Mouse (Mus musculus) heart, embryonic 14.5 days (tissue): ENCODE measurements around the gene Pdhb. TPM values are rescaled to one million over a fixed set of nuclear protein-coding genes. Genes with fewer than 3 reads are reported as not detected.
"Not testable (repeated sequence)": the region's sequence is repeated elsewhere in the genome, so short reads cannot be mapped to it uniquely, and the experiment has no call there.

Experiments
- ATAC-seq: fragments of 200-750 bp; cut with Nextera tagmentation; 2 replicates; pipeline ENCODE4 v1.8.0; 2017; ENCODE audit warnings: low read depth, moderate TSS enrichment; ENCODE audit not compliant: insufficient number of reproducible peaks, insufficient read depth, low FRiP score
- H3K27ac ChIP-seq, 2 experiments: fragments of 200-500 bp in 1 of 2; fragments of 300-500 bp in 1 of 2; sonication (generic) in 1 of 2; replicated peaks in 1 of 2; 2 replicates each; pipeline ENCODE4 v1.5.1; 2012 to 2014; ENCODE audit warnings: low read depth in 2 of 2, low read length in 2 of 2, control low read depth in 1 of 2, mild to moderate bottlenecking in 1 of 2, mixed read lengths in 1 of 2; ENCODE audit not compliant: control insufficient read depth in 1 of 2, insufficient read depth in 1 of 2
- H3K27me3 ChIP-seq: fragments of 300-500 bp; sonication (generic); 2 replicates; pipeline ENCODE4 v1.6.1; 2014; ENCODE audit warnings: mild to moderate bottlenecking, low read length, control low read depth; ENCODE audit not compliant: control insufficient read depth, insufficient read depth
- H3K36me3 ChIP-seq: fragments of 300-500 bp; sonication (generic); 2 replicates; pipeline ENCODE4 v1.6.1; 2014; ENCODE audit warnings: mild to moderate bottlenecking, control low read depth, low read length, mixed read lengths; ENCODE audit not compliant: control insufficient read depth, insufficient read depth
- H3K4me1 ChIP-seq, 2 experiments: fragments of 200-500 bp in 1 of 2; fragments of 300-500 bp in 1 of 2; sonication (generic) in 1 of 2; 2 replicates each; pipeline ENCODE4 v1.6.1; 2012 to 2014; ENCODE audit warnings: low read length in 2 of 2, control low read depth in 1 of 2, mixed read lengths in 1 of 2; ENCODE audit not compliant: control insufficient read depth in 2 of 2, insufficient read depth in 2 of 2
- H3K4me2 ChIP-seq: fragments of 300-500 bp; sonication (generic); 2 replicates; pipeline ENCODE4 v1.6.1; 2014; ENCODE audit warnings: mild to moderate bottlenecking, low read length
- H3K4me3 ChIP-seq, 2 experiments: fragments of 200-500 bp in 1 of 2; fragments of 300-500 bp in 1 of 2; sonication (generic) in 1 of 2; 2 replicates each; pipeline ENCODE4 v1.5.1; 2012 to 2014; ENCODE audit warnings: low read length in 2 of 2, mild to moderate bottlenecking in 2 of 2, control low read depth in 1 of 2, low read depth in 1 of 2, moderate library complexity in 1 of 2; ENCODE audit not compliant: control insufficient read depth in 1 of 2, insufficient read depth in 1 of 2
- H3K9ac ChIP-seq: fragments of 300-500 bp; sonication (generic); 2 replicates; pipeline ENCODE4 v1.6.1; 2014; ENCODE audit warnings: mild to moderate bottlenecking, low read length
- H3K9me3 ChIP-seq: fragments of 300-500 bp; sonication (generic); 2 replicates; pipeline ENCODE4 v1.6.1; 2016; ENCODE audit warnings: low read length, control low read depth; ENCODE audit not compliant: control insufficient read depth
- WGBS: fragments of 180-500 bp; shearing (Covaris S2); extraction: QIAGEN DNeasy Blood & Tissue Kit; methylation state at CpG from one replicate; pipeline ENCODE4 v1.1.7; 2014; 5-methylcytosine and 5-hydroxymethylcytosine counted together
- polyA plus RNA-seq: library from polyadenylated mRNA; unstranded; fragments of >200 nt; fragmentation: Nextera tagmentation; extraction: Ambion mirVana; gene quantifications from 2 replicates; pipeline ENCODE4 v1.2.1, GENCODE M21; 2014

Gene Pdhb
- polyA plus RNA-seq, 1 experiment from 2014 or later = 588 TPM

DNA sequence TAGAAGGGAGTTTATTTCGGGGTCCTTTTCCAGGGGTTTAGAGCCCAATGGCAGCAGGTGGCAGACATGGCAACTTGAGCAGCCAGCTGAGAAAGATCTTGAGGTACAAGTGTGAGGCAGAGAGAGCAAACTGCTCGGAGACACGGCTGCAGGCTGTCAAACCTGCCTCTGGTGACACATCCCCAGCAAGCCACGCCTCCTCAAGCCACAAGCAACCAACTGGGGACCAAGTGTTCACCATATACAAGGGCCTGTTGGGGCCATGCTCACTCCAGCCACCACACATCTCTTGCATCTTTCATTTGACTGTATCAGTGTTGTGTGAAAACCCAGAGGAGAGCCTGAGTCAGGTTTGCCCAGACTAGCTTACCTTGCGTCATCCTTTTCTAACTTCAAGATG lies 44.9 kb downstream of the Pdhb start:
- Histone ChIP-seq H3K4me3 (no peak overlapping the region), H3K27ac (no peak overlapping the region), H3K36me3 (peaks cover 39% of the 10 kb centered on the region), H3K4me2 (no peak overlapping the region), H3K9me3 (no peaks in the 10 kb centered on the region), H3K9ac (no peak overlapping the region), H3K4me1 (peaks cover 2 to 3% of the 10 kb centered on the region in 2 experiments; a peak in 1 of 4 replicates), H3K27me3 (no peaks in the 10 kb centered on the region)
- 56% methylated on average over 5 of the region's 5 CpGs for WGBS
- ATAC-seq = no peak

DNA sequence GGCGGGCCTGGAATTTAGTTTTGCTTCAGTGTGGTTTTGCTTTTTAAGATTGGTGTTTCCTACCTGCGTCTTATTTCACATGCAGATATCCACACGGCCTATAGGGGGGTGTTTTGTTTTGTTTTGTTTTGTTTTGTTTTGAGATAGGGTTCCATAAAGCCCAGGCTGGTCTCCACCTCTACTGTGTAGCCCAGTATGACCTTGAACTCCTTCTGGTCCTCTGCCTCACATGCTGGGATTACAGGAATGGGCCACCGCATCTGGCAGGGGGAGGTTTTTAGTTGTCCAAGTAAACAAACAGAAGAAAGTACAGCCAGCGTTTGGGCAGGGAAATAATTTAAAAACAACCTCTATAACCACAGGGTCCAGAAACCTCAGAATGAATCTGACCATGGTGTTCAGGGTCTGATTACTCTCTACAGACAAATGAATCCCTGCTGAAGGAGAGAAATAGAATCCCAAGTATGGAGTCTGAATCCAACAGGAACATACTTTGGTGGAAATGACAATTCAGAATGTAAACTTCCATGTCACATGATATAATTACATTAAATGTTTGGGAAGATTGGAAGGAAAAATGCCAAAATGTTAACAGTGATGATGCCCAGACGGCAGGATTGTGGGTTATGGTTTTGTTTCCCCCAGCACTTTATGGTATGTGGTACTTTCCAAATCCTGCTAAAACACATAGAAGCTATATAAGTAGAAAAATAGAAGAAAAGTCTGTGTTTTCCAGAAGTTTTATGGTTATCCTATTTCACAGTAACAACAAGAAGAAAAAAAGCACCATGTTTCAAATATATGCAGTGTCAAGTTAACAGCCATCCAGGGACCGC lies 48.6 kb downstream of the Pdhb start:
- Histone ChIP-seq H3K4me2 (no peak overlapping the region), H3K27ac (no peak overlapping the region), H3K9me3 (no peaks in the 10 kb centered on the region), H3K36me3 (peaks cover 36% of the 10 kb centered on the region), H3K4me3 (no peak overlapping the region), H3K9ac (no peak overlapping the region), H3K27me3 (no peaks in the 10 kb centered on the region), H3K4me1 (0 out of 4 replicates have a peak, but pooled peaks cover 2 to 3% of the 10 kb centered on the region in 2 experiments)
- WGBS = 68% methylated on average over 7 of the region's 7 CpGs
- ATAC-seq = no peak

DNA sequence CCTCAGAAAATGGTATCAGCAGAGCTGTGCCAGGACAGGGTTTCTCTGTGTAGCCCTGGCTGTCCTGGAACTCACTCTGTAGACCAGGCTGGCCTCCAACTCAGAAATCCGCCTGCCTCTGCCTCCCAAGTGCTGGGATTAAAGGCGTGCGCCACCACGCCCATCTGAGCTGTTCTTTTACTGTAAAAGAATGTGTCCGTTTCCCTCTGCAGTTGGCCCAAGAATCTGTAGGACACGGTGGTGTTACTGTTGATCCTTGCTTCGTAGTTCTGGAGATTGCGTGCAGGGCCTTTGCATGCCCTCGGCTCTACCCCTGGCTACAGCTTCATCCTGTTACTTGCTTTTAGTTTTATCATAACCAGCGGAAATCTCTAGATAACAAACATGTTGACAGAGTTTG lies 49.2 kb downstream of the Pdhb start:
- H3K4me2 ChIP-seq, H3K9ac ChIP-seq, H3K9me3 ChIP-seq, H3K27ac ChIP-seq, H3K4me3 ChIP-seq, H3K27me3 ChIP-seq, H3K4me1 ChIP-seq, ATAC-seq: not testable (repeated sequence)
- peaks cover 36% of the 10 kb centered on the region for H3K36me3 ChIP-seq
- WGBS = 72% methylated on average over 10 of the region's 10 CpGs

DNA sequence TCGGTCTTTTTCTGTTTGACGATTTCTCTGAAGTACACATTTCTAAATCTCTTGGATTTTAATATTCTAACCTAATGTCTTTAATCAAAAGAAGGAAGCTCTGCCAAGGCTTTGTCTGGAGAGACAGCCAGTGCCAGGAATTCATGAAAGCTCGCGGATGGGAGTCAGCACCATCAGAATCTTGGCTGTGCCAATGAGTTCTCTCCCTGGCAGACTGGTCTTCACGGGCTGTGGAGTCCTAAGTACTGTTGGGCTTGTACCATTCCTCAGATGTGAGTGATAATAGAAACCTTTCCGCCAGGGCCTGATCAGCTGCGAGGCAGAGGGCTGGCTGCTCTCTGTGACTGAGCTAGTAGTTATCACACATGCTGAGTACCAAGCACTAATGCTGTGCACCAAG lies 49.7 kb downstream of the Pdhb start:
- WGBS = 84% methylated on average over 7 of the region's 7 CpGs
- Histone ChIP-seq H3K4me2 (no peak overlapping the region), H3K4me1 (0 out of 4 replicates have a peak, but pooled peaks cover 2 to 3% of the 10 kb centered on the region in 2 experiments), H3K36me3 (peaks cover 36% of the 10 kb centered on the region), H3K27ac (no peak overlapping the region), H3K4me3 (no peak overlapping the region), H3K9me3 (no peaks in the 10 kb centered on the region), H3K9ac (no peak overlapping the region), H3K27me3 (no peaks in the 10 kb centered on the region)
- ATAC-seq = no peak

DNA sequence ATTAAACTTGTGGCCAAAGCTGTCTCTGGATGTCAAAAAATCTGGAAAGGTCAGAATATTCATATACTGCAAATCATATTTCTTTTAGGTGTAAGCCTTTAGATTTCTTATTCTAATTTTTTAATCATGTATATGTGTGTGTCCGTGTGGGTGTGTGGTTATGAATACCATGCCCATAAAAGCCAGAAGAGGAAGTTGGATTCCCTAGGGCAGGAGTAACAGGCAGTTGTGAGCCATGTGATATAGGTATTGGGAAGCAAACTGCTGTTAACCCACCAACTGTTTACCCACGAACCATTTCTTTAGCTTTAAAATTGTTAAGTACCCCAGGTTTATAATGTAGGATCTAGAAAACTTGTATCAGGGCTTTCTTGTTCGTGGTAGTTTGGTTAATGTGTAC lies 52.9 kb downstream of the Pdhb start:
- no peak overlapping the region for H3K27ac ChIP-seq
- ATAC-seq = no peak
- H3K4me1 ChIP-seq = peaks cover 3 to 5% of the 10 kb centered on the region in 2 experiments; a peak in 1 of 4 replicates
- H3K4me2 ChIP-seq = no peak overlapping the region
- 83% methylated on average over 3 of the region's 3 CpGs for WGBS
- H3K27me3 ChIP-seq = no peaks in the 10 kb centered on the region
- H3K9ac ChIP-seq = no peak overlapping the region
- no peak overlapping the region for H3K4me3 ChIP-seq
- H3K36me3 ChIP-seq = peaks cover 26% of the 10 kb centered on the region
- no peaks in the 10 kb centered on the region for H3K9me3 ChIP-seq

DNA sequence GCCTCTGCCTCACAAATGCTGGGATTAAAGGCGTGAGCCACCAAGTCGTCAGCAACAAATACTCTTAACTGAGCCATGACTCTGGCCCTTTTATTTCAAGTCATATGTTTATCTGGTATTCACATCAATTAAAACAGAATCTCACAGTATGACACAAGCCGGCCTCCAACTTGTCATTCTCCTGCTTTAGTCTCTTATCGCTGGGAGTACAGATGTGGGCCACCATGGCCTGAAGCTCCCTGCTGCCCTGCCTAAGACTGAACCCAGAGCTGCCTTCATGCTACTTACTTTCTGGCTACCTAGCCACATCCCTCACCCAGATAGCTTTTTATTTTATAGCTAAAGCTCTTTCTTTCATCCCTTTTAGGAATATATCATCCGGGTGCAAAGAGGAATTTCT lies 53.4 kb downstream of the Pdhb start:
- no peaks in the 10 kb centered on the region for H3K9me3 ChIP-seq
- peaks cover 3 to 5% of the 10 kb centered on the region in 2 experiments; a peak in 1 of 4 replicates for H3K4me1 ChIP-seq
- no peak overlapping the region for H3K4me2 ChIP-seq
- no peak overlapping the region for H3K27ac ChIP-seq
- H3K36me3 ChIP-seq = peaks cover 26% of the 10 kb centered on the region
- WGBS = 91% methylated on average over 5 of the region's 5 CpGs
- H3K27me3 ChIP-seq = no peaks in the 10 kb centered on the region
- no peak for ATAC-seq
- H3K4me3 ChIP-seq = no peak overlapping the region
- H3K9ac ChIP-seq = no peak overlapping the region

DNA sequence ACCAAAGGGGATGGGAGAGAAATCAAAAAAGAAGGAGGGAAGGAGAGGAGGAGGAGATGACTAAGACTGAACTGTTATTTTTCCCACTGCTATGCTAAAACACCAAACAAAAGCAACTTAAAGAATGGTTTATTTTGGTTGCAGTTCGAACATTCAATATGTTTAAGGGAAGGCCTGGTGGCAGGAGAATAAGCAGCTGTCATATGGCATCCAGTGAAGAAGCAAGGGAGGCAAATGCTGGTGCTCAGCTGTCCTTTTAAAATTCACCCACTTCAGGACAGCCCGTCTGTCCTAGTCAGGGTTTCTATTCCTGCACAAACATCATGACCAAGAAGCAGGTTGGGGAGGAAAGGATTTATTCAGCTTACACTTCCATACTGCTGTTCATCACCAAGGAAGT lies 55.5 kb downstream of the Pdhb start:
- H3K9me3 ChIP-seq = no peaks in the 10 kb centered on the region
- H3K9ac ChIP-seq = no peak overlapping the region
- H3K36me3 ChIP-seq = peaks cover 11% of the 10 kb centered on the region; the same call in 1 of the 2 replicates
- ATAC-seq = no peak
- no peak overlapping the region for H3K4me3 ChIP-seq
- WGBS = 86% methylated on average over 2 of the region's 2 CpGs
- H3K27me3 ChIP-seq = no peaks in the 10 kb centered on the region
- peaks cover 0 to 3% of the 10 kb centered on the region in 2 experiments; a peak in 1 of 4 replicates for H3K4me1 ChIP-seq
- no peak overlapping the region for H3K4me2 ChIP-seq
- H3K27ac ChIP-seq = no peak overlapping the region
